In genomic region chr14:7847746-7848232, GRCm38 (mm10) we compare ENCODE assay signal across 9 mouse cellular contexts. TPM values are rescaled to one million over a fixed set of nuclear protein-coding genes. Genes with fewer than 3 reads are reported as not detected.
A peak's percentile ranks its signal among the peaks of the same experiment; 100 is the strongest.
DNase-seq lines count a peak whose midpoint lies in the region; ATAC-seq lines count a peak whose summit lies in the region.
"Had no signal": no experiment of that assay in that cellular context is flagged by ENCODE, and none has a peak within 500 bp of the region (broad histone marks: within the 10 kb centered on the region; RNA-seq: fewer than 3 reads in every experiment).

No protein-coding gene starts in this region.

- no peak overlapping the region for H3K4me2 ChIP-seq in kidney, embryonic 16.5 days (replicated peaks; ENCODE audit: low read depth, low read length)
- no peak overlapping the region for H3K4me2 ChIP-seq in hindbrain, embryonic 16.5 days (ENCODE audit: low read length)

- no peak overlapping the region for H3K4me3 ChIP-seq in kidney, embryonic 16.5 days (ENCODE audit: low read length)
- peak overlapping the region; percentile 19; the same call in 1 of the 2 replicates for H3K4me3 ChIP-seq in forebrain, embryonic 10.5 days
- no peak overlapping the region for H3K4me3 ChIP-seq in hindbrain, embryonic 16.5 days (ENCODE audit: low read length)

- H3K27me3 ChIP-seq in kidney, embryonic 16.5 days (ENCODE audit: insufficient read depth, low read length), result no peaks in the 10 kb centered on the region
- H3K27me3 ChIP-seq in forebrain, embryonic 10.5 days (ENCODE audit: poor library complexity, severe bottlenecking), result no peaks in the 10 kb centered on the region
- no peaks in the 10 kb centered on the region for H3K27me3 ChIP-seq in hindbrain, embryonic 16.5 days (replicated peaks; ENCODE audit: control insufficient read depth, insufficient read depth, low read length)

- H3K9ac ChIP-seq in kidney, embryonic 16.5 days (replicated peaks; ENCODE audit: low read length), result no peak overlapping the region
- H3K9ac ChIP-seq in hindbrain, embryonic 16.5 days (ENCODE audit: low read depth, low read length), result no peak overlapping the region

- H3K27ac ChIP-seq in kidney, embryonic 16.5 days (ENCODE audit: low read length), result peak overlapping the region; percentile 22; the same call in 1 of the 2 replicates
- H3K27ac ChIP-seq in forebrain, embryonic 10.5 days, result peak overlapping the region; percentile 90
- H3K27ac ChIP-seq in hindbrain, embryonic 16.5 days (ENCODE audit: low read depth, low read length), result no peak overlapping the region

- no peak for DNase-seq in kidney, postnatal 10 days
- peak; percentile 77 for DNase-seq in forebrain, embryonic 10.5 days (ENCODE audit: extremely low spot score, low spot score)
- peak; percentile 77 for DNase-seq in retina, postnatal 1 day
- no peak for DNase-seq in spleen, postnatal 36 days (ENCODE audit: low spot score in 2 of 2)
- no peak for DNase-seq in cerebellum, adult 11 months
- DNase-seq in kidney, adult 11 months, result no peak
- DNase-seq: liver had no signal

- WGBS in kidney, embryonic 16.5 days, result 31% methylated on average over 5 of the region's 5 CpGs
- WGBS in forebrain, embryonic 10.5 days, result 9% methylated on average over 5 of the region's 5 CpGs
- WGBS in hindbrain, embryonic 16.5 days, result 18% methylated on average over 5 of the region's 5 CpGs

- ATAC-seq in kidney, embryonic 16.5 days (ENCODE audit: low FRiP score, low TSS enrichment), result peak; percentile 68
- ATAC-seq in hindbrain, embryonic 16.5 days, result peak; percentile 58

- H3K36me3 ChIP-seq in kidney, embryonic 16.5 days (ENCODE audit: insufficient read depth, low read length), result no peaks in the 10 kb centered on the region
- no peaks in the 10 kb centered on the region for H3K36me3 ChIP-seq in forebrain, embryonic 10.5 days (replicated peaks)
- H3K36me3 ChIP-seq in hindbrain, embryonic 16.5 days (ENCODE audit: control insufficient read depth, insufficient read depth, low read length), result no peaks in the 10 kb centered on the region

- H3K4me1 ChIP-seq in kidney, embryonic 16.5 days (ENCODE audit: insufficient read depth, low read length), result peaks cover 42% of the 10 kb centered on the region
- peaks cover 97% of the 10 kb centered on the region for H3K4me1 ChIP-seq in forebrain, embryonic 10.5 days
- H3K4me1 ChIP-seq in hindbrain, embryonic 16.5 days (ENCODE audit: control insufficient read depth, insufficient read depth, low read depth, low read length), result peaks cover 18% of the 10 kb centered on the region

- no peaks in the 10 kb centered on the region for H3K9me3 ChIP-seq in kidney, embryonic 16.5 days (ENCODE audit: low read length)
- H3K9me3 ChIP-seq in forebrain, embryonic 10.5 days, result no peaks in the 10 kb centered on the region
- no peaks in the 10 kb centered on the region for H3K9me3 ChIP-seq in hindbrain, embryonic 16.5 days (ENCODE audit: control insufficient read depth, low read length)

RNA-seq across cellular contexts. Expression of gene Flnb, which starts 30.0 kb away (rescaled TPM):
- 21.2 and 23.4 TPM in 2 replicates for polyA plus RNA-seq in kidney, embryonic 16.5 days (2015; fragmentation: Nextera tagmentation; extraction: Ambion mirVana)
- 22.9 and 24.2 TPM in 2 replicates for polyA plus RNA-seq in forebrain, embryonic 10.5 days (2016; fragmentation: Nextera tagmentation; extraction: Ambion mirVana)
- 6.3 and 12.2 TPM in 2 replicates for polyA plus RNA-seq in hindbrain, embryonic 16.5 days (2015; fragmentation: Nextera tagmentation; extraction: Ambion mirVana)

RNA-seq across cellular contexts. Expression of gene Gm26661, which starts 56.4 kb away (rescaled TPM):
- not detected in 2 replicates for polyA plus RNA-seq in kidney, embryonic 16.5 days (2015; fragmentation: Nextera tagmentation; extraction: Ambion mirVana)
- polyA plus RNA-seq in forebrain, embryonic 10.5 days (2016; fragmentation: Nextera tagmentation; extraction: Ambion mirVana), result not detected in 2 replicates
- polyA plus RNA-seq in hindbrain, embryonic 16.5 days (2015; fragmentation: Nextera tagmentation; extraction: Ambion mirVana), result 0.38 TPM in 1 of 2 replicates, not detected in the other

Comparison
In these comparisons a context has a peak if more than half of its experiments do, and no peak if none do; other contexts are left out.
1. DNase-seq: peak in forebrain, embryonic 10.5 days (single experiment) and retina, postnatal 1 day (single experiment); none in kidney, postnatal 10 days (single experiment), spleen, postnatal 36 days (0 of 2), cerebellum, adult 11 months (single experiment) and kidney, adult 11 months (single experiment).